Mouse (Mus musculus) small intestine, adult 2 months (tissue): ENCODE data around the gene Fstl1. TPM values are rescaled to one million over a fixed set of nuclear protein-coding genes. Genes with fewer than 3 reads are reported as not detected.

Experiments used
- H3K27ac ChIP-seq: fragments of 200-500 bp; 2 replicates; pipeline ENCODE4 v1.5.1; 2012; ENCODE audit warnings: low read depth, low read length, control low read depth, inconsistent platforms; ENCODE audit not compliant: insufficient read depth
- H3K27me3 ChIP-seq: fragments of 200-500 bp; 2 replicates; pipeline ENCODE4 v1.6.1; 2012; ENCODE audit warnings: mild to moderate bottlenecking, moderate library complexity, low read length, inconsistent platforms; ENCODE audit not compliant: control insufficient read depth, insufficient read depth
- H3K36me3 ChIP-seq: fragments of 200-500 bp; 2 replicates; pipeline ENCODE4 v1.6.1; 2012; ENCODE audit warnings: mild to moderate bottlenecking, low read length, control low read depth, inconsistent platforms; ENCODE audit not compliant: control insufficient read depth, insufficient read depth
- H3K4me1 ChIP-seq: fragments of 200-500 bp; 2 replicates; pipeline ENCODE4 v1.6.1; 2012; ENCODE audit warnings: low read length, inconsistent platforms, mixed read lengths; ENCODE audit not compliant: control insufficient read depth, insufficient read depth, insufficient read length
- H3K4me3 ChIP-seq: fragments of 200-500 bp; 2 replicates; pipeline ENCODE4 v1.5.1; 2012; ENCODE audit warnings: low read depth, mild to moderate bottlenecking, control low read depth, inconsistent platforms, low read length, moderate library complexity
- CTCF ChIP-seq: fragments of 200-500 bp; IDR thresholded peaks from 2 replicates; pipeline ENCODE4 v1.5.1; 2012; ENCODE audit warnings: low read depth, mild to moderate bottlenecking, control low read depth, inconsistent platforms, low read length, moderate library complexity, mixed read lengths; ENCODE audit not compliant: insufficient replicate concordance, insufficient read length; ENCODE audit errors: extremely low read depth
- POLR2A ChIP-seq: fragments of 200-500 bp; IDR thresholded peaks from 2 replicates; pipeline ENCODE4 v1.6.1; 2012; ENCODE audit warnings: low read depth, mild to moderate bottlenecking, control low read depth, inconsistent platforms, low read length, moderate library complexity
- WGBS: fragments of 180-500 bp; shearing (Covaris S2); methylation state at CpG from one replicate; pipeline ENCODE4 v1.1.7; 2018; 5-methylcytosine and 5-hydroxymethylcytosine counted together
- polyA plus RNA-seq: library from polyadenylated mRNA; depleted of rRNA; stranded (reverse); fragments of >200 nt; gene quantifications from 2 replicates; pipeline ENCODE4 v1.2.3, GENCODE M21; 2012; rRNA removed

The Fstl1 gene
- polyA plus RNA-seq, 1 experiment: 5.4 TPM

DNA sequence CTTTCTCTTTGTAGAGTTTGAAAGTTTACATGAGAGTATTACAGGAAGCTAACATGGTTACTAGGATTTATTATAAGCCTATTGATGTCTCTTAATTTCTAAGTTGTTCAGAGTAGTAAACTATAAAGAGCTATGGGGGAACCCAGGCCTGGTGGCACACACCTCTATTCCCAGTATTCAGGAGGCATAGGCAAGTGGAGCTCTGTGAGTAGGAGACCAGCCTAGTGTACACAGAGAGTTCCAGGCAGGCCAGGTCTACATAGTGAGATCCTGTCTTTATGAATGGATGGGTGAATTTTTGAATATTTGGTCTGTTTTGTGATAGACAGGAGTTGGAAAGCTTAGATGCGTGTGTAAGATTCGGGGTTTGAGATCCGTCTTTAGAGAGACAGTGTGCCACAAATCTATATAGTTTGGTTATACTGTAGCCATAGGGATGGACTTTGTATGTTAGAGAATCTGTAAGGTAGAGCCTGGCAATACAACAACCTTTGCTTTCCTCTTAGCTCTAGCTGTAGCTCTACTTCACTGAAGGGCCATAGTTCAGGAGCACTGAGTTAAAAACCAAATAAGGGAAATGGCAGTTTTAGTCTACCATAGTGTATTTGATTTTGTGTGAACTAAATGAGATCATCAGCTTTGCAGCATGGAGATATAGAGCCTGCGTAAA lies 103.2 kb downstream of the Fstl1 start:
- no peaks in the 10 kb centered on the region for H3K27me3 ChIP-seq
- no peak overlapping the region for H3K4me3 ChIP-seq
- TF ChIP-seq CTCF: no peak
- TF ChIP-seq POLR2A: no peak
- 78% methylated on average over 4 of the region's 4 CpGs for WGBS
- H3K36me3 ChIP-seq: peaks cover 40% of the 10 kb centered on the region
- H3K4me1 ChIP-seq: 0 out of 2 replicates have a peak, but pooled peaks cover 2% of the 10 kb centered on the region
- H3K27ac ChIP-seq: no peak overlapping the region

DNA sequence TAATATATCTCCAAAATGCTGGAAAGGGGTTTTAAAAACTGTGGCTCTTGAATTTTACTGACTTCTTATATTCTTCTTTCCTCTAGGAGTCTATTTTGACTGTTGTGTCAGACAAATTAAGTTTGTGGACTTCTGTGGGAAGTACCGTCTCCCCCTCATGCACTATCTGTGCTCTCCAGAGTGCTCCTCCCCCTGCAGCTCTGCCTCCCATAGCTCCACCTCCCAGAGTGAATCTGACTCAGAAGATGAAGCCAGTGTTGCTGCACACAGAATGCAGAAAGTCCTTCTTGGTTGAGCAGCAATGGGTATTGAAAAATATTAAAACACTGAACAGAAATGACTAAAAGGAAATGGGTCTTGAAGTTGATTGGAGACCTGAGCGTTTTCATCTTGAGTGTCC lies 104.5 kb downstream of the Fstl1 start:
- no peak for TF ChIP-seq CTCF
- TF ChIP-seq POLR2A: no peak
- Histone ChIP-seq H3K27me3 (no peaks in the 10 kb centered on the region), H3K36me3 (peaks cover 40% of the 10 kb centered on the region), H3K4me1 (0 out of 2 replicates have a peak, but pooled peaks cover 2% of the 10 kb centered on the region), H3K4me3 (no peak overlapping the region), H3K27ac (no peak overlapping the region)
- 79% methylated on average over 2 of the region's 2 CpGs for WGBS

Other genes starting within 250 kb of the Fstl1 start
- gene Gtf2e1, start 237.1 kb upstream of the Fstl1 start, polyA plus RNA-seq: 0.93 and 1.6 TPM in 2 replicates
- 0.55 and 1.2 TPM in 2 replicates for gene Rabl3, start 237.0 kb upstream of the Fstl1 start, polyA plus RNA-seq
- gene Hgd, start 196.7 kb upstream of the Fstl1 start, polyA plus RNA-seq: 0.08 TPM in 1 of 2 replicates, not detected in the other
- gene Ndufb4, start 122.4 kb upstream of the Fstl1 start, polyA plus RNA-seq: 83.2 and 109 TPM in 2 replicates
- gene Gm36028, start 84.3 kb downstream of the Fstl1 start, polyA plus RNA-seq: not detected in 2 replicates
- gene Lrrc58, start 91.5 kb downstream of the Fstl1 start, polyA plus RNA-seq: 3.3 and 5.1 TPM in 2 replicates
- gene Gpr156, start 139.6 kb downstream of the Fstl1 start, polyA plus RNA-seq: 0.03 TPM in 1 of 2 replicates, not detected in the other